Mouse (Mus musculus): Measurements from ENCODE around the gene Kat2a.

Kat2a gene

GRCm38 (mm10) chr11:100735954-100736745, 23.9 kb upstream of the Kat2a start:
- no peak for DNase-seq (ENCODE audit: low spot score)

GRCm38 (mm10) chr11:100735134-100735865, 23.0 kb upstream of the Kat2a start:
- DNase-seq (ENCODE audit: low spot score), result no peak

- DNase-seq (ENCODE audit: low spot score), result no peak
Observed at GRCm38 (mm10) chr11:100730477-100731205, 18.4 kb upstream of the Kat2a start.

DNA sequence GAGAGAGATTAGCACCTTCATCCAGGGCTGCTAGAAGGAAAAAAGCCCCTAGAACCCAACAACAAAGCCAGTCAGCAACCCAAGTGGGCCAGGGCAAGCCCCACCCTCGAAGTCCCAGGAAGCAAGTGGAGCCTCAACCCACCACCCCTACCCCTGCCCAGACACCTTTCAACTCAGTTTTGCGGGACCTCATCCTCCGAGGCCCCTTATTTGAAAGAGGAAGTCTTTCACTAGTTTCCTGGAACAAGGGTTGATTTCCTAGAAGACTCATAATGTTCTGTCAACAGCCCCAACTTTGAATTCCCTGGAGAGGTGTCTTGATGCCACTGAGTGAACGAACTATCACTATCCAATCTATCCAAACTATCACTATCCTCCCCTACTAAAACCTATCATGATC, 17.7 kb upstream of the Kat2a start:
- DNase-seq (ENCODE audit: low spot score), result no peak

DNA sequence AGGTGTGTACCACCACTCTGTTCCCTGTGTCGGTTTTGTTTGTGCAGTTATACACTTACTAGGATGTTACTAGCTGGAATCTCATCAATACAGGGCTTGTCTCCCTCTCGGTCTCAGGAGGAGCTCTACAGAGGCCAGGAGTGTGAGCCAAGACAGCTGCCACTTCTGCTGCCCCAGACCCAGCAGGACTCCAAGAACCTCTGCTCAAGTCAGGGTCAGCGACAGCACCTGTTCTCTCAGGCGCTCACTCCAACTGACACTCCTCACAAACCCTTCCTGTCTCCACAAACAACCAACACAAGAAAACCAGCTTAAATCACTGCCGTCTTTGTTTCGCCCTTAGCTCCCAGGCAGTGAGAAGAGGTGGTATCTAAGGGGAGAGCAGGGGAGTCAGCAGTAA, 16.3 kb upstream of the Kat2a start:
- DNase-seq (ENCODE audit: low spot score), result no peak

DNA sequence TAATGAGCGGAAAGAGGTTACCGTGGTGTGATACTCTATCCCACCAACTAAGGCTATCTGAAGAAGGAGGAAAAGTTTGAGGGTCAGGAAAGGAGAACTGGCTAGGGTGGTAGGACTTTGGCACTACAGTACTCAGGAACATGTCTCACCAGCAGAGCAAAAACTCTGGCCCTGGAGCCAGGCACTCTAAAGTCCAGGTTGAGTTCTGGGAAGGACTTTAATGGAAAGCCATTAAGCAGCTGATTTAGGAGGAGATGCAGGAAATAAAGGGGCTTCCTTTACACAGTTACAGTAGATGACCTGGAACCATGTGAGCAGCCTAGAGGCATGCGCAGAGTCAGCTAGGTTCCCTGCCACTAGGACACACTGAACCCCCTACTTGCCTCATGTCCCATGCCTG, 14.9 kb upstream of the Kat2a start:
- no peak for DNase-seq (ENCODE audit: low spot score)

DNA sequence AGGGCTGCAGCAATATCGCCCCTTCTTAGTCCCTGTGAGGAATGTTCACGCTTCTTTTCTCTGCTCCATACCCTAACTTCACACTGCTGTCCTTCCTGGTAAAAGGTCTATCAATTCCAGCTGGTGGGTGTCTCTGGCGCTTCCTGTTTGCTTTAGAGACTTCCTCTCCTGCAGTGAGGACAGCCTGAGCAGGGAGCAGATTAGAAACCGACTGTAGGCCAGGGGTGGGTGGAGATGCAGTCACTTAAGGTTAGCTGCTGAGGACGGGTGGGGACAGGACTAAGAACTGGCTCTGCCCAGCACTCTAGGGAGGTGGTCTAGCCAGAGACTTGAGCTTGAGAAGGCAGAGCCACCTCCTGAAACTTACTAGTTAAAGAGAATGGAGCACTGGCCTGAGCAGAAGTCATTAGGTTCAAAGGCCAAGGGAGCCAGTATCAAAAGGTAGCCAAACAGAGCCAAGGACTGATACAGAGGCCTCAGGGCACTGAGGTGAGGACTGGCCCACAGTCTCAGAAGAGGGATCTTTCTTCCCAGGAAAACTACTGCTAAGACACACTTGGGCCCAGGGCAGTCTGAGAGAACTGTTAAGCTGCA, 12.8 kb upstream of the Kat2a start:
- DNase-seq (ENCODE audit: low spot score), result no peak

GRCm38 (mm10) chr11:100722493-100723028, 10.3 kb upstream of the Kat2a start:
- no peak for DNase-seq (ENCODE audit: low spot score)

DNA sequence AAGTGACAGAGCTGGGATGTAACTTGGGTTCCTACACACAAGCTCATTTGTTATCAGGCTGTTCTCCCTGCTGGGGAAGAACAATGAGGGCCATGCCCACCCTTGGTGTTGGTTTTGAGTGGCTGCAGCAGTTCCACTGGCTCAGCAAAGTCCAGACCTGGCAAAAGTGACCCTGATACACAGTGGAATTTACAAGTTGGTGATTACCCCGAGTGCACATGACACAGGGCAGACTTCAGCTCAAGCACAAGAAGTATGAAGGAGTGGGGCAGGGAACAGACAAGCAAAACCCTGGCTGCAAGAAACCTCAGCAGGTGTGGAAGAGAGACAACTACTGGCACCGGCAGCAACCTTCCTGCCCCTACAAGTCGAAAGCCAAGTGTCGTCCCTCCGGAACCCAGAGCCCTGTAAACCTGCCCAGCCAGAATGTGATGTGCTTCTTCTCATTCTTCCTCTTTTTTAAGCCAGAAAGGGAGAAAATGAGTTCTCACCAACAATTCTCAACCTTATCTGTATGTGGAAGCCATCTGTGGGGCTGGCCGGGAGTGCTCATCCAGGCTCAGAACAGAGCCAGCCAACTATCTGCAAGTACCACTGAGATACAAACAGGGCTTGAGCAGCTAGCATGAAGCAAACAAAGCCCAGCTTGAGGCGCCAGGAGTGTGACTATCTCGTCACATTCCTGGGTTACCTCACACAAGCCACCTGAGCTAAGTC, 9.7 kb upstream of the Kat2a start:
- DNase-seq (ENCODE audit: low spot score), result no peak

- no peak for DNase-seq (ENCODE audit: low spot score)
Observed at GRCm38 (mm10) chr11:100721254-100721653, 9.0 kb upstream of the Kat2a start.

DNA sequence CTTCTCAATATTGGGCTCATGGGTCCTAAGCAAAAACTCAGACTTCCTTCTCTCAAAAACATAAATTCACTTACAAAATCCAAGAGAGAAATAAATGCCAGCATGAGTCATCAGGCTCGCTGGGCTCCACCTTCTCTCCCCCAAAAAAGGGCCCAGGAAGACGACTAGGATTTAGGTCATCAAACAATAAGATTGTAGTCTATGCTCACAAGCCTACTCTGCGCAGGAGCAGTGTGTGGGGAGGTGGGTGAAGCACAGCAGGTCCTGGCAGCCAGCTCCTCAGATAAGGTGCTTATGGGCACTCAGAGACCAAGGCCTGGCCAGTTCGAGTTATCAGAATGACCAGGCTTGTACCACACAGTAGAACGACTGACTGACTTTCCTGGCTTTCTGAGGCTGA, 8.1 kb upstream of the Kat2a start:
- no peak for DNase-seq (ENCODE audit: low spot score)

GRCm38 (mm10) chr11:100719893-100720292, 7.6 kb upstream of the Kat2a start:
- no peak for DNase-seq (ENCODE audit: low spot score)

DNA sequence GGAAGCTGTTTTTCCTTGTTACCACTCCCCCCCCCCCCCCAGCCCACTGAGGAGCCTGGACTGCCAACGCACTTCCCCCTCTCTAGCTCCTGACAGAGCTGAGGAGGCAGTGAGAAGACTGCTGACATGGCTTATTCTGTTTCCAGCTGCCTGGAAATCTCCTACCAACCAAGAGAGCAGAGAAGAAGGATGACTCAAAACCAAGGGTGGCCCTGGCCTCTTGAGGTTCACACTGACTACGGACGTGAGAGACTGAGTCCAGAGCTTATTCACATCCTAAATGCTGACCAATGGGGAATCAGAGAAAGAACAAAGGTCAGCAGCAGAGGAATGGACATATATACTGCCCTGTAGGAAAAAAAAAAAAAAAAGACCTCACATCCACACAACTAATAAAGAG, 7.0 kb upstream of the Kat2a start:
- DNase-seq (ENCODE audit: low spot score), result no peak

- no peak for DNase-seq (ENCODE audit: low spot score)
Observed at GRCm38 (mm10) chr11:100718866-100719265, 6.6 kb upstream of the Kat2a start.

GRCm38 (mm10) chr11:100718462-100718861, 6.2 kb upstream of the Kat2a start:
- no peak for DNase-seq (ENCODE audit: low spot score)

DNA sequence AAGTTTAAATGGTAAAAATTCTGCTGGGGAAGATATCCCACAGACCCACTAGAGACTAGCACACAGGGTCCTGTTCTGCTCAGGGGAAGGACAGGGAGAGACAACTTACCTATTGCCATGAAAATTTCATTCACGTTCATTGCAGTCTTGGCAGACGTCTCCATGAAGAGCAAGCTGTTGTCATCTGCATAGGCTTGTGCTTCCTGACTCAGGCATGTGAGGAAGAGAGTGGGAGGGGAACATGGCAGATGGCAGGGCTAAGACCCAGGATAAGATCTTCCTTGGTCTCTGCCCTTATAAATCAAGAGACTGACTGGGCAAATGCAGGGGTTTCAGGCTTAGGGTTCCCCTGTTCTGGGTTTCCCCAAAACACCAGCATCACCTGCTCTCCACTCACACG, 4.4 kb upstream of the Kat2a start:
- no peak for DNase-seq (ENCODE audit: low spot score)

GRCm38 (mm10) chr11:100714948-100715347, 2.7 kb upstream of the Kat2a start:
- no peak for DNase-seq (ENCODE audit: low spot score)

GRCm38 (mm10) chr11:100714534-100714915, 2.3 kb upstream of the Kat2a start:
- DNase-seq (ENCODE audit: low spot score), result peak; percentile 71

- peak; percentile 41 for DNase-seq (ENCODE audit: low spot score)
Observed at GRCm38 (mm10) chr11:100713735-100714533, 1.7 kb upstream of the Kat2a start, which contains the start of gene Hspb9. Gene Hspb9 (plus strand): TSS chr11:100713850.

DNA sequence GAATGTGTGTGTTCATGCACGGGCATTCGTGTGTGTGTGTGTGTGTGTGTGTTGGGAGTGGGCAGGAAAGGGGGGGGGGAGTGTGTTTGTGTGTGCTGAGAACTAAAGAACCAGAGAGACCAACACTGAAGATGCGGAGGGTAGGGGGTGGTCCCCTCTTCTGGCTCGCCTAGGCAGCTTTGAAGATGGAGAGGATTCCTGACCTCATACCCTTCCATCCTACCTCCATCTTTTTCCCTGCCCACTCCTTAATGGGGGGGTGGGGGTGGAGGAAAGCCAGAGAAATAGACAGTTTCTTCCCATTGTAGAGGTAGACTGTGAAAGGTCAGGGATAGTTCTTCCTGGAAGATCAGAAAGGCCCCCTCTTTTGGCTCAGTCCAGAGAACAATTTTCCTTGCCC, 909 bp upstream of the Kat2a start:
- DNase-seq (ENCODE audit: low spot score), result no peak

GRCm38 (mm10) chr11:100710977-100711376, 1.3 kb downstream of the Kat2a start:
- DNase-seq (ENCODE audit: low spot score), result no peak

All from urinary bladder, postnatal 25 days (tissue).